Mouse (Mus musculus) mesoderm, embryonic 11.5 days (tissue): ENCODE measurements around the gene Tmem121b.

Experiments used
- DNase-seq: peaks from one replicate; pipeline ENCODE4 v3.0.0-alpha.2; 2012; ENCODE audit warnings: low read depth, low spot score

The Tmem121b gene

GRCm38 (mm10) chr6:120493374-120494181 is at the start of gene Tmem121b:
Gene Tmem121b (minus strand): TSS chr6:120493807.
- DNase-seq, result peak; percentile 87

- DNase-seq, result no peak
Measured at GRCm38 (mm10) chr6:120542061-120542460, 48.5 kb upstream of the Tmem121b start.

GRCm38 (mm10) chr6:120541386-120541785 is 47.8 kb upstream of the Tmem121b start:
- no peak for DNase-seq

- DNase-seq, result no peak
Measured at GRCm38 (mm10) chr6:120539781-120540231, 46.2 kb upstream of the Tmem121b start.

GRCm38 (mm10) chr6:120539132-120539759 is 45.6 kb upstream of the Tmem121b start:
- peak; percentile 93 for DNase-seq

GRCm38 (mm10) chr6:120536337-120536736 is 42.7 kb upstream of the Tmem121b start:
- no peak for DNase-seq

- DNase-seq, result no peak
Measured at GRCm38 (mm10) chr6:120532594-120532993, 39.0 kb upstream of the Tmem121b start.

GRCm38 (mm10) chr6:120531020-120531965 is 37.7 kb upstream of the Tmem121b start, which contains the start of gene Hdhd5:
Gene Hdhd5 (minus strand): TSS chr6:120531319.
- peak; percentile 96 for DNase-seq

GRCm38 (mm10) chr6:120529123-120529522 is 35.5 kb upstream of the Tmem121b start:
- DNase-seq, result no peak

GRCm38 (mm10) chr6:120524796-120525195 is 31.2 kb upstream of the Tmem121b start:
- DNase-seq, result no peak

GRCm38 (mm10) chr6:120519647-120520046 is 26.0 kb upstream of the Tmem121b start:
- no peak for DNase-seq

- DNase-seq, result no peak
Measured at GRCm38 (mm10) chr6:120517311-120517710, 23.7 kb upstream of the Tmem121b start.

GRCm38 (mm10) chr6:120516879-120517278 is 23.3 kb upstream of the Tmem121b start:
- no peak for DNase-seq

- DNase-seq, result no peak
Measured at GRCm38 (mm10) chr6:120516422-120516821, 22.8 kb upstream of the Tmem121b start.

- DNase-seq, result no peak
Measured at GRCm38 (mm10) chr6:120511212-120511611, 17.6 kb upstream of the Tmem121b start.

GRCm38 (mm10) chr6:120510425-120510824 is 16.8 kb upstream of the Tmem121b start:
- DNase-seq, result no peak

- DNase-seq, result no peak
Measured at GRCm38 (mm10) chr6:120509975-120510374, 16.4 kb upstream of the Tmem121b start.

- no peak for DNase-seq
Measured at GRCm38 (mm10) chr6:120508645-120509044, 15.0 kb upstream of the Tmem121b start.

- no peak for DNase-seq
Measured at GRCm38 (mm10) chr6:120505531-120505930, 11.9 kb upstream of the Tmem121b start.

GRCm38 (mm10) chr6:120504051-120504450 is 10.4 kb upstream of the Tmem121b start:
- DNase-seq, result no peak

GRCm38 (mm10) chr6:120496544-120496943 is 2.9 kb upstream of the Tmem121b start:
- no peak for DNase-seq
